Mouse (Mus musculus): ENCODE data around the gene Tiam1.

Tiam1 gene

DNA sequence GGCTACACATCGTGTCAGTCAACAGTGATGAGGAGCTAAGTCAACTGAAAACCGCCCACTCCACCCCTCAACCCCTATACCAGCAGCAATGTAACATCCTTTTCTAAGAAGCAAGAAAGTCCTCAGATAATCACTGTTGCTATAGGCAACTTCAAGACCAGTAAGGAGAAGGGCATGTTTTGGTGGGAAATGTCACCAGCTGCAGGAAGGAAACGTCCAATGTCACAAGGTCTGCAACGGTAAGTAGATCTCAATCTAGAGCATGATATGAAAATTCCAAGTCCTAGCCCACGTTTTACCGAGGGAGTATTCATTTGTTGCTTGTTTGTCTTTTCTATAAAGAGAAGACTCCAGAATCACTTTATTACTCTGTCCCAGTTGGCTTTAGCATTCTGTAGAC lies 95.7 kb downstream of the Tiam1 start:
- DNase-seq (ENCODE audit: low spot score) = no peak

GRCm38 (mm10) chr16:90046494-90047158 lies 96.9 kb downstream of the Tiam1 start:
- no peak for DNase-seq (ENCODE audit: low spot score)

DNA sequence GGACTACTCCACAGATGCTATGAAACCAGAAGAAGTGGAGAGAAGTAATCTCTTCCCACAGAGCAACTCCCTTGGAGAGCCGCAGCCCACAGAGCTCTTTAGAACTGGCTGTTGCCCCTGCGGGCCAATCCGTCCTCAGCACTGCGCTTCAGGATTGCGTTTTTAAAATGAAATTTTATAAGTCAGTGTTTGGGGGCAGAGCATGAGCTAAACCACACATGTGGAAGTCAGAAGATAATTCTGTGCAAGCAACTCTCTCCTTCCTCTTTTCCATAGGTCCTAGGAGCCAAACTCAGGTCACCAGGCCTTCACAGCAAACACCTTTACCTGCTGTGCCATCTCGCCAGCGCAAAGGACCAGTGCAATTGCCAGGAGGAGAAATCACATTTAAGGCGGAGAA lies 98.0 kb downstream of the Tiam1 start:
- DNase-seq (ENCODE audit: low spot score) = no peak

GRCm38 (mm10) chr16:90044004-90044754 lies 99.4 kb downstream of the Tiam1 start:
- DNase-seq (ENCODE audit: low spot score) = no peak

GRCm38 (mm10) chr16:90042874-90043273 lies 100.7 kb downstream of the Tiam1 start:
- DNase-seq (ENCODE audit: low spot score) = no peak

- no peak for DNase-seq (ENCODE audit: low spot score)
Observed at GRCm38 (mm10) chr16:90042386-90042785, 101.2 kb downstream of the Tiam1 start.

- DNase-seq (ENCODE audit: low spot score) = no peak
Observed at GRCm38 (mm10) chr16:90040771-90041364, 102.7 kb downstream of the Tiam1 start.

DNA sequence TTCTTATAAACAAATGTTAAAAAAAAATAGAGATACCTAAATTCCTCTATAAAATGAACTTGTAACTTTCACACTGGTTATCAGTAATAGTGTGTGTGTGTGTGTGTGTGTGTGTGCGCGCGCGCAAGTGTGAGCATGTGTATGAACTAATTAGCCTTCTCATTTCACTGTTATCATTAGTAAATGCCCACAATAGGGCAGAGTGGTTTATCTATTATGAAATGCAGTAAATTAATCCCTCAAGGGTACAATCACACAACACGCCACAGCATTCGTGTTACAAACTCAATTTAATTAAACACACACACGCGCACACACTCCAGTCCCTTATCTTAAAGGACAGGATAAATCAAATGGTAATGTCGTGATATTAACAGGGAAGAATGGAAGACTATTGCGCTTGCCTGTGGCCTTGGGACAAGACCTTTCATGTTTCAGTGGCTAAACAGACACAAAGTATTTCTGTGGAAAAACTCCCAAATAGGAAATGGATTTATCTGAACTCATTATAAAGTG lies 107.9 kb downstream of the Tiam1 start:
- no peak for DNase-seq (ENCODE audit: low spot score)

- no peak for DNase-seq (ENCODE audit: low spot score)
Observed at GRCm38 (mm10) chr16:90030355-90030754, 113.2 kb downstream of the Tiam1 start.

GRCm38 (mm10) chr16:90027886-90028285 lies 115.7 kb downstream of the Tiam1 start:
- DNase-seq (ENCODE audit: low spot score) = no peak

- no peak for DNase-seq (ENCODE audit: low spot score)
Observed at GRCm38 (mm10) chr16:90025526-90026172, 117.9 kb downstream of the Tiam1 start.

DNA sequence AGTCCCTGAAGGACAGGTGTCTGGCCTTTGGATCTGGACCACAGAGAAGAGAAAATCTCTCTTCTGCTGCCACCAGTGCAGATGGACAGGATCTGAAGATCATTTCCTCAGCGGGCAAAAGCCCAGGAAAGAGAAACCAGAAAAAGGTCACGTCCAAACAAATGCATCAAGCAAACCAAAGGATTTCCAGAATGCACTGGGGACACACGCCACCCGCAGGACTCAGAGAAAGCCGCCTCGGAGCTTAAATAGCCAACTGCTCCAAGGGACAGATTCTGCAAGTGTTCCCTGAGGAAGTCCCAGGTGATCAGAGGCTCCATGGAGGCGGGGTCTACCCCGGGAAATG lies 119.9 kb downstream of the Tiam1 start:
- DNase-seq (ENCODE audit: low spot score) = no peak

- no peak for DNase-seq (ENCODE audit: low spot score)
Observed at GRCm38 (mm10) chr16:90022932-90023664, 120.5 kb downstream of the Tiam1 start.

DNA sequence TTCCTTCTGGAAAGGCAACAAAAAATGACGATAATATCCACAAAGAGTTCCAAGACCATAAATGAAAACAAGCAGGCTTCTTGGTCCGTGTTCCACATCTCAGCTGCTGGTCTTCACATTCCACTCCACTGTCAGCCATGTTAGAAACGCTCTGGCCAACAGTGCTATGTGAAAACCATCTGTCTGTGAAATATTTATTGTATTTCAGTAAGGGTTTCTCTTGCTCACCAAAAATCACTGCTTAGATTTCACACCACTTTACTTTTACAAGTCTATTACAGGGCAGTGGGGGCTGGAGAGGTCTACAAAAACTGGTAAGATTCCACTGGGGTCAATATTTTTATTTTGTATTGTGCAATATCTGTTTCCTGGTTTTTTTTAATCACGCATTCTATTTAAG lies 127.5 kb downstream of the Tiam1 start:
- no peak for DNase-seq (ENCODE audit: low spot score)

- no peak for DNase-seq (ENCODE audit: low spot score)
Observed at GRCm38 (mm10) chr16:90014596-90014995, 129.0 kb downstream of the Tiam1 start.

DNA sequence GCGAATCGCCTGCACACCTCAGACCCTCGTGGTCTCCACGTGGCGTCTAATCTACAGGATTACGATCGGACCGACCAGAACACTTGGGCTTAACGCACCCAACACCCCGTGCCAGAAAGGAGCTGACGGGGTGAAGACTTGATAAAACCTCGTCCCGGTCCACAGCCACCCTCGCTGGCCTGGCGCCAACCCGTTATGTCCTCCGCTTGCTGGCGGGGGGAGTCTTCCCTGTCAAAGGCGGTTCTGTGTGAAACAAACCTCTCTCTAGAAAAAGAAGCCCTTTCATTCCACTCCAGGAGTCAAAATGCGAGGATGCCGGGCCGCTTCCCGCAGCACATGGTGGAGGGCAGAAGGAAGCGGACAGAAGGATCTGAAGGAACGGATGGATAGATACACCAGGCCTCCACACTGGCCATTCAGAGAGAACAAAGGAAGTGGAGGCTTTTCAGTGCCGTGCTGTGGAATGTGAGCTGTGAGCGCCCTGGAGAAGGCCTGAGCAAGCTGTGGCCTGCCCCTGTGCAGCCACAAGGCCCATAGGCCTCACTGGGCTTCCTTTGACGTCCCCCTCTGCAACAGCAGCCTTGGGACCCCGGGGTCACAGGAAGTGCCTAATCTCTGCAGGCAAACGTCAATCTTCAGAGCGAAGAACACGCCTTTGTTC lies 131.9 kb downstream of the Tiam1 start:
- DNase-seq (ENCODE audit: low spot score) = no peak

GRCm38 (mm10) chr16:90008504-90008903 lies 135.1 kb downstream of the Tiam1 start:
- no peak for DNase-seq (ENCODE audit: low spot score)

DNA sequence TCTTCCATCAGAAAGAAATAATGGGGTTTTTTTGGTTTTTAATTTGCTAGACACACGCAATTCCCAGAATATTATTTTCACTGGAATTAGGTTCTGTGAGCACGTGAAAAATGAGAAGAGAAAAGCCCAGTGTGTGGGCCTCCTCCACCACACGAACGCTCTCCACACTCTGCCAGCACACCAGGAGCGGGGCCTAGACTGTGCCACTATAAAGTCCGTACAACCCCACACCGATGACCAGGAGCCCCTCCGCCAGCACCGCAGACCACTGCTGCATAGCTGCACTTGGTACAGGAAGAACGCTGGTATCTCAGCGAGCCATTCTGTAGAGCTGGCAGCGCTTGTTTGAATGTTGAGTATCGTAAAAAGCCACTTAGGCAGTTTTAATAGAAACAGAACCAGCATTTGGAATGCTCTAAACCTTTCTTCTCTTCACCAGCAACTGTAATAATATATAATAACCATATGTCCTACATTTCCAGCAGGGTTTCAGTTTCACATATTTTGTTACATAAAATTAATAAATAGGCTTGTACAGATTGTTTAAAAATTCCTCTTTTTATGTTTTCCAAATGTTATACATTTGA lies 136.1 kb downstream of the Tiam1 start:
- no peak for DNase-seq (ENCODE audit: low spot score)

GRCm38 (mm10) chr16:90003556-90003955 lies 140.0 kb downstream of the Tiam1 start:
- DNase-seq (ENCODE audit: low spot score) = no peak

DNA sequence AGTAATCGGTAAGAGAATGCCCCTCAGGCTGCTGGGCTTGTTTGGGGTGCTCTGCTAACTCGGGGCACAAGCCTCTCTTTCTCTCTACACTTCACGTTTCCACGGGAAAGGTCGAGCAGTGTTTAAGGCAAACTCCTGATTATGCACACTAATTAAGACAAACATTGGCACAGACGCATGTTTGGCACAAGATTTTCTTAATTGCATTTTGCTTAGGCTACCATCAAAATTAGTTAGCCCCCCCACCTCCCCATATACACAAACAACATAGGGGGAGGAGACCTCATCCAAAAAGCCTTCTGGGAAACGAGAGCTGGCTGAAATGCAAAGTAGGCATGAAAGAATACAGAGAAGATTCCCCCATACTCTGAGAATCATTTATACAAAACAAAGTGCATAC lies 148.4 kb downstream of the Tiam1 start:
- DNase-seq (ENCODE audit: low spot score) = no peak

All from ovary, postnatal 10 days (tissue).